Mouse (Mus musculus): ENCODE measurements at regions not wholly inside any gene's neighbourhood (a gene's known extent, or its start where the extent isn't known, plus 50 kb on each side); places are given as distances from the start of the nearest gene placed in this dataset.

GRCm38 (mm10) chr6:47354515-47354914 is 98.7 kb upstream of the Cul1 start:
- no peak for DNase-seq (ENCODE audit: low read depth, low spot score)

GRCm38 (mm10) chr6:47355500-47355899 is 97.7 kb upstream of the Cul1 start:
- DNase-seq (ENCODE audit: low read depth, low spot score), result no peak

GRCm38 (mm10) chr6:47356500-47356899 is 96.7 kb upstream of the Cul1 start:
- no peak for DNase-seq (ENCODE audit: low read depth, low spot score)

- peak; percentile 61 for DNase-seq (ENCODE audit: low read depth, low spot score)
Observed at GRCm38 (mm10) chr6:47358686-47359085, 94.5 kb upstream of the Cul1 start.

GRCm38 (mm10) chr6:47364002-47364401 is 89.2 kb upstream of the Cul1 start:
- DNase-seq (ENCODE audit: low read depth, low spot score), result no peak

GRCm38 (mm10) chr6:47364556-47364955 is 88.6 kb upstream of the Cul1 start:
- DNase-seq (ENCODE audit: low read depth, low spot score), result no peak

GRCm38 (mm10) chr6:47365651-47366645 is 87.2 kb upstream of the Cul1 start:
- DNase-seq (ENCODE audit: low read depth, low spot score), result peak; percentile 12

GRCm38 (mm10) chr6:47367461-47367860 is 85.7 kb upstream of the Cul1 start:
- DNase-seq (ENCODE audit: low read depth, low spot score), result peak; percentile 11

- DNase-seq (ENCODE audit: low read depth, low spot score), result no peak
Observed at GRCm38 (mm10) chr6:47375705-47376104, 77.5 kb upstream of the Cul1 start.

- DNase-seq (ENCODE audit: low read depth, low spot score), result no peak
Observed at GRCm38 (mm10) chr6:47381451-47381850, 71.7 kb upstream of the Cul1 start.

GRCm38 (mm10) chr6:47386550-47386949 is 66.6 kb upstream of the Cul1 start:
- DNase-seq (ENCODE audit: low read depth, low spot score), result peak; percentile 40

GRCm38 (mm10) chr6:47389908-47390307 is 63.3 kb upstream of the Cul1 start:
- DNase-seq (ENCODE audit: low read depth, low spot score), result no peak

GRCm38 (mm10) chr6:47390436-47391002 is 62.7 kb upstream of the Cul1 start:
- peak; percentile 84 for DNase-seq (ENCODE audit: low read depth, low spot score)

- peak; percentile 24 for DNase-seq (ENCODE audit: low read depth, low spot score)
Observed at GRCm38 (mm10) chr6:47391014-47391802, 62.0 kb upstream of the Cul1 start.

- peak; percentile 72 for DNase-seq (ENCODE audit: low read depth, low spot score)
Observed at GRCm38 (mm10) chr6:47395465-47396337, 57.5 kb upstream of the Cul1 start.
